Mouse (Mus musculus): ENCODE data around the gene Prkcb.

DNA sequence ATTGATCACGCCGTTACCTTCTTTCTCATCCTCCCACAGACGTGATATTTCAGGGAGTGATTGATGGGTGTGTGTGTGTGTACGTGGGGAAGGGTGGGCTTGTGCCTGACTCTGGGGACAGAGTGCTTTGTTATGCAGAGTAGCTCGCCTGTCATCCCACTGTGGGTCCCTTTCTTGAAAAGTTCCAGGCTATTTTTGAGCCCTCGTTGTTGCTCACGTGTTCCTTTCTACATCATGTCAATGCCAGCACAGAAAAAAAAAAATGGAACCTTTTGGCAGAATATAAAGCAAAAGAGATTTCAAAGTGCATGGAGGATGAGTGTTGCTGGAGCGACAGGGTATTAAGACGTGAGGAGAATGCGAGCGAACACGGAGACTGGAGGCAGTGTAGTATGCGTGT, 118.1 kb downstream of the Prkcb start:
- TF ChIP-seq POLR2A (IDR thresholded peaks at IDR 0.05; ENCODE audit: borderline replicate concordance, extremely low read depth, low read depth, low read length) (no peak), CTCF (IDR thresholded peaks at IDR 0.05; ENCODE audit: insufficient read depth, low read length) (no peak)

Measured in lung, adult 2 months (tissue).